Mouse (Mus musculus) liver, embryonic 16.5 days (tissue): Measurements from ENCODE around the gene Sart3. TPM values are rescaled to one million over a fixed set of nuclear protein-coding genes. Genes with fewer than 3 reads are reported as not detected.

Experiments
- ATAC-seq: fragments of 200-750 bp; cut with Nextera tagmentation; 2 replicates; pipeline ENCODE4 v1.8.0; 2017; ENCODE audit warnings: low read depth, mild to moderate bottlenecking, moderate number of reproducible peaks, moderate library complexity
- H3K27ac ChIP-seq: fragments of 300-500 bp; sonication (generic); 2 replicates; pipeline ENCODE4 v1.5.1; 2014; ENCODE audit warnings: mild to moderate bottlenecking, low read length
- H3K27me3 ChIP-seq: fragments of 300-500 bp; sonication (generic); 2 replicates; pipeline ENCODE4 v1.6.1; 2014; ENCODE audit warnings: low read depth, low read length, mixed read lengths; ENCODE audit not compliant: control insufficient read depth, insufficient read depth
- H3K36me3 ChIP-seq: fragments of 300-500 bp; sonication (generic); 2 replicates; pipeline ENCODE4 v1.6.1; 2014; ENCODE audit warnings: mild to moderate bottlenecking; ENCODE audit not compliant: control insufficient read depth, insufficient read depth
- H3K4me1 ChIP-seq: fragments of 300-500 bp; sonication (generic); 2 replicates; pipeline ENCODE4 v1.6.1; 2014; ENCODE audit warnings: low read depth, low read length, mixed read lengths; ENCODE audit not compliant: control insufficient read depth
- H3K4me2 ChIP-seq: fragments of 300-500 bp; sonication (generic); 2 replicates; pipeline ENCODE4 v1.6.1; 2014; ENCODE audit warnings: low read depth, low read length, mixed read lengths
- H3K4me3 ChIP-seq: fragments of 300-500 bp; sonication (generic); 2 replicates; pipeline ENCODE4 v1.5.1; 2014; ENCODE audit warnings: low read depth, mild to moderate bottlenecking, low read length
- H3K9ac ChIP-seq: fragments of 300-500 bp; sonication (generic); 2 replicates; pipeline ENCODE4 v1.6.1; 2014; ENCODE audit warnings: low read depth, low read length
- H3K9me3 ChIP-seq: fragments of 300-500 bp; sonication (generic); replicated peaks from 2 replicates; pipeline ENCODE4 v1.6.1; 2016; ENCODE audit warnings: low read length; ENCODE audit not compliant: control insufficient read depth
- WGBS: fragments of 180-500 bp; shearing (Covaris S2); extraction: QIAGEN DNeasy Blood & Tissue Kit; methylation state at CpG from one replicate; pipeline ENCODE4 v1.1.7; 2014; ENCODE audit not compliant: insufficient replicate concordance; 5-methylcytosine and 5-hydroxymethylcytosine counted together
- polyA plus RNA-seq: library from polyadenylated mRNA; unstranded; fragments of >200 nt; fragmentation: Nextera tagmentation; extraction: Ambion mirVana; gene quantifications from 2 replicates; pipeline ENCODE4 v1.2.1, GENCODE M21; 2015

Sart3 gene
- polyA plus RNA-seq, 1 experiment from 2014 or later: 13.9 TPM

- Histone ChIP-seq H3K4me3 (no peak overlapping the region), H3K4me2 (no peak overlapping the region), H3K27me3 (no peaks in the 10 kb centered on the region), H3K9ac (no peak overlapping the region), H3K9me3 (no peaks in the 10 kb centered on the region), H3K27ac (no peak overlapping the region), H3K36me3 (no peaks in the 10 kb centered on the region), H3K4me1 (no peaks in the 10 kb centered on the region)
- 47% methylated on average over 21 of the region's 21 CpGs for WGBS
- ATAC-seq: no peak
These were observed 68.3 kb downstream of the Sart3 start for GRCm38 (mm10) chr5:113703803-113704585.

GRCm38 (mm10) chr5:113700388-113701023 is 71.8 kb downstream of the Sart3 start:
- 56% methylated on average over 19 of the region's 19 CpGs for WGBS
- H3K4me1 ChIP-seq: no peaks in the 10 kb centered on the region
- H3K36me3 ChIP-seq: no peaks in the 10 kb centered on the region
- H3K4me2 ChIP-seq: no peak overlapping the region
- H3K27ac ChIP-seq: no peak overlapping the region
- no peak for ATAC-seq
- H3K9ac ChIP-seq: no peak overlapping the region
- no peaks in the 10 kb centered on the region for H3K27me3 ChIP-seq
- no peak overlapping the region for H3K4me3 ChIP-seq
- no peaks in the 10 kb centered on the region for H3K9me3 ChIP-seq

- H3K4me2 ChIP-seq: no peak overlapping the region
- 58% methylated on average over 5 of the region's 5 CpGs for WGBS
- no peak for ATAC-seq
- no peaks in the 10 kb centered on the region for H3K4me1 ChIP-seq
- H3K36me3 ChIP-seq: no peaks in the 10 kb centered on the region
- H3K4me3 ChIP-seq: no peak overlapping the region
- H3K27ac ChIP-seq: no peak overlapping the region
- H3K27me3 ChIP-seq: no peaks in the 10 kb centered on the region
- H3K9ac ChIP-seq: no peak overlapping the region
- H3K9me3 ChIP-seq: peaks cover 3% of the 10 kb centered on the region; the same call in 1 of the 2 replicates
These were observed 77.9 kb downstream of the Sart3 start for GRCm38 (mm10) chr5:113694415-113694814.

GRCm38 (mm10) chr5:113694000-113694399 is 78.3 kb downstream of the Sart3 start:
- Histone ChIP-seq H3K4me3 (no peak overlapping the region), H3K27me3 (no peaks in the 10 kb centered on the region), H3K9ac (no peak overlapping the region), H3K27ac (no peak overlapping the region), H3K36me3 (no peaks in the 10 kb centered on the region), H3K9me3 (peaks cover 3% of the 10 kb centered on the region; the same call in 1 of the 2 replicates), H3K4me2 (no peak overlapping the region), H3K4me1 (no peaks in the 10 kb centered on the region)
- ATAC-seq: no peak
- 43% methylated on average over 4 of the region's 4 CpGs for WGBS

GRCm38 (mm10) chr5:113693196-113693755 is 79.0 kb downstream of the Sart3 start:
- Histone ChIP-seq H3K4me3 (no peak overlapping the region), H3K4me1 (no peaks in the 10 kb centered on the region), H3K36me3 (no peaks in the 10 kb centered on the region), H3K9ac (no peak overlapping the region), H3K27me3 (no peaks in the 10 kb centered on the region), H3K9me3 (peaks cover 3% of the 10 kb centered on the region; the same call in 1 of the 2 replicates), H3K27ac (no peak overlapping the region), H3K4me2 (no peak overlapping the region)
- no peak for ATAC-seq
- WGBS: 69% methylated on average over 8 of the region's 8 CpGs

Other genes starting within 250 kb of the Sart3 start
- gene Cmklr1, start 122.1 kb downstream of the Sart3 start, polyA plus RNA-seq: 2.5 TPM in 2 replicates
- not detected in 2 replicates for gene 1700069L16Rik, start 47.7 kb downstream of the Sart3 start, polyA plus RNA-seq
- 2.5 and 2.6 TPM in 2 replicates for gene Ficd, start 36.7 kb downstream of the Sart3 start, polyA plus RNA-seq
- gene Iscu, start 238 bp upstream of the Sart3 start, polyA plus RNA-seq: 82.4 and 83.7 TPM in 2 replicates
- gene Tmem119, start 28.0 kb upstream of the Sart3 start, polyA plus RNA-seq: 3.6 and 4.5 TPM in 2 replicates
- gene Selplg, start 60.1 kb upstream of the Sart3 start, polyA plus RNA-seq: 14.1 and 15.4 TPM in 2 replicates
- gene Coro1c, start 136.2 kb upstream of the Sart3 start, polyA plus RNA-seq: 40.8 and 40.9 TPM in 2 replicates
- gene Ssh1, start 221.4 kb upstream of the Sart3 start, polyA plus RNA-seq: 6.1 and 6.8 TPM in 2 replicates
- 0.21 TPM in 1 of 2 replicates, not detected in the other for gene Dao, start 231.2 kb upstream of the Sart3 start, polyA plus RNA-seq